Mouse (Mus musculus) limb, embryonic 14.5 days (tissue): ENCODE measurements at regions not wholly inside any gene's neighbourhood (a gene's known extent, or its start where the extent isn't known, plus 50 kb on each side); places are given as distances from the start of the nearest gene placed in this dataset.

Experiments
- ATAC-seq: fragments of 200-750 bp; cut with Nextera tagmentation; 2 replicates; pipeline ENCODE4 v1.8.0; 2017; ENCODE audit warnings: low read depth, moderate number of reproducible peaks, moderate TSS enrichment; ENCODE audit not compliant: low FRiP score
- DNase-seq: peaks from one replicate; pipeline ENCODE4 v3.0.0-alpha.2; 2015; ENCODE audit warnings: low spot score
- H3K27ac ChIP-seq: fragments of 300-500 bp; sonication (generic); replicated peaks from 2 replicates; pipeline ENCODE4 v1.5.1; 2014; ENCODE audit warnings: low read depth, mild to moderate bottlenecking, low read length, moderate library complexity, mixed read lengths
- H3K27me3 ChIP-seq: fragments of 300-500 bp; sonication (generic); 2 replicates; pipeline ENCODE4 v1.6.1; 2014; ENCODE audit warnings: low read length, mixed read lengths; ENCODE audit not compliant: control insufficient read depth, insufficient read depth
- H3K36me3 ChIP-seq: fragments of 300-500 bp; sonication (generic); 2 replicates; pipeline ENCODE4 v1.6.1; 2014; ENCODE audit warnings: mild to moderate bottlenecking, low read length, moderate library complexity, mixed read lengths; ENCODE audit not compliant: control insufficient read depth, insufficient read depth
- H3K4me1 ChIP-seq: fragments of 300-500 bp; sonication (generic); 2 replicates; pipeline ENCODE4 v1.6.1; 2014; ENCODE audit warnings: antibody characterized with exemption, low read length, mixed read lengths; ENCODE audit not compliant: control insufficient read depth, insufficient read depth
- H3K4me2 ChIP-seq: fragments of 300-500 bp; sonication (generic); replicated peaks from 2 replicates; pipeline ENCODE4 v1.6.1; 2014; ENCODE audit warnings: low read depth, mild to moderate bottlenecking, low read length, moderate library complexity; ENCODE audit not compliant: severe bottlenecking
- H3K4me3 ChIP-seq: fragments of 300-500 bp; sonication (generic); replicated peaks from 2 replicates; pipeline ENCODE4 v1.5.1; 2014; ENCODE audit warnings: low read length
- H3K9ac ChIP-seq: fragments of 300-500 bp; sonication (generic); 2 replicates; pipeline ENCODE4 v1.6.1; 2014; ENCODE audit warnings: mild to moderate bottlenecking, low read depth, low read length, moderate library complexity; ENCODE audit not compliant: severe bottlenecking
- H3K9me3 ChIP-seq: fragments of 300-500 bp; sonication (generic); 2 replicates; pipeline ENCODE4 v1.6.1; 2016; ENCODE audit warnings: low read length; ENCODE audit not compliant: control insufficient read depth
- POLR2A ChIP-seq: fragments of 200-500 bp; IDR thresholded peaks from 2 replicates; pipeline ENCODE4 v1.8.0; 2012; ENCODE audit warnings: inconsistent platforms, mild to moderate bottlenecking, moderate library complexity, borderline replicate concordance; ENCODE audit not compliant: insufficient read depth, insufficient read length; ENCODE audit errors: extremely low read depth
- WGBS: fragments of 180-500 bp; shearing (Covaris S2); extraction: QIAGEN DNeasy Blood & Tissue Kit; methylation state at CpG from one replicate; pipeline ENCODE4 v1.1.7; 2014; 5-methylcytosine and 5-hydroxymethylcytosine counted together

GRCm38 (mm10) chr13:32555064-32555463 lies 216.5 kb upstream of the Gmds start:
- no peak overlapping the region for H3K4me3 ChIP-seq

GRCm38 (mm10) chr13:32554601-32555000 lies 216.1 kb upstream of the Gmds start:
- no peaks in the 10 kb centered on the region for H3K9me3 ChIP-seq
- H3K36me3 ChIP-seq: no peaks in the 10 kb centered on the region
- 94% methylated on average over 3 of the region's 3 CpGs for WGBS
- no peak overlapping the region for H3K27ac ChIP-seq
- H3K27me3 ChIP-seq: no peaks in the 10 kb centered on the region
- no peak overlapping the region for H3K4me3 ChIP-seq
- no peak for TF ChIP-seq POLR2A
- DNase-seq (no peak), ATAC-seq (no peak)
- peaks cover 9% of the 10 kb centered on the region; the same call in 1 of the 2 replicates for H3K4me1 ChIP-seq
- H3K9ac ChIP-seq: no peak overlapping the region
- no peak overlapping the region for H3K4me2 ChIP-seq

More at GRCm38 (mm10) chr13:32555064-32555463, 216.5 kb upstream of the Gmds start:
- peaks cover 9% of the 10 kb centered on the region; the same call in 1 of the 2 replicates for H3K4me1 ChIP-seq
- no peaks in the 10 kb centered on the region for H3K27me3 ChIP-seq
- H3K9me3 ChIP-seq: no peaks in the 10 kb centered on the region
- DNase-seq: no peak
- TF ChIP-seq POLR2A: no peak
- 100% methylated on average over 1 of the region's 1 CpGs for WGBS
- no peak overlapping the region for H3K4me2 ChIP-seq
- H3K27ac ChIP-seq: no peak overlapping the region
- no peak overlapping the region for H3K9ac ChIP-seq
- H3K36me3 ChIP-seq: no peaks in the 10 kb centered on the region
- ATAC-seq: no peak

- no peaks in the 10 kb centered on the region for H3K9me3 ChIP-seq
- H3K4me3 ChIP-seq: no peak overlapping the region
- H3K27me3 ChIP-seq: no peaks in the 10 kb centered on the region
- WGBS: 46% methylated on average over 4 of the region's 4 CpGs
- ATAC-seq (no peak), DNase-seq (no peak)
- no peak overlapping the region for H3K9ac ChIP-seq
- no peak overlapping the region for H3K4me2 ChIP-seq
- H3K27ac ChIP-seq: no peak overlapping the region
- TF ChIP-seq POLR2A: no peak
- H3K36me3 ChIP-seq: no peaks in the 10 kb centered on the region
- H3K4me1 ChIP-seq: peaks cover 9% of the 10 kb centered on the region; the same call in 1 of the 2 replicates
Observed at GRCm38 (mm10) chr13:32553136-32553535, 214.6 kb upstream of the Gmds start.

GRCm38 (mm10) chr13:32550113-32550512 lies 211.6 kb upstream of the Gmds start:
- 67% methylated on average over 3 of the region's 3 CpGs for WGBS
- H3K9me3 ChIP-seq: no peaks in the 10 kb centered on the region
- H3K9ac ChIP-seq: no peak overlapping the region
- H3K4me3 ChIP-seq: no peak overlapping the region
- peaks cover 12% of the 10 kb centered on the region for H3K4me1 ChIP-seq
- TF ChIP-seq POLR2A: no peak
- no peak overlapping the region for H3K27ac ChIP-seq
- DNase-seq: peak; percentile 35
- H3K4me2 ChIP-seq: no peak overlapping the region
- H3K27me3 ChIP-seq: no peaks in the 10 kb centered on the region
- no peak for ATAC-seq
- H3K36me3 ChIP-seq: no peaks in the 10 kb centered on the region

GRCm38 (mm10) chr13:32547126-32547525 lies 208.6 kb upstream of the Gmds start:
- no peak overlapping the region for H3K27ac ChIP-seq
- no peaks in the 10 kb centered on the region for H3K9me3 ChIP-seq
- H3K9ac ChIP-seq: no peak overlapping the region
- H3K4me3 ChIP-seq: no peak overlapping the region
- DNase-seq: no peak
- WGBS: 83% methylated on average over 7 of the region's 7 CpGs
- peaks cover 5% of the 10 kb centered on the region; the same call in 1 of the 2 replicates for H3K4me1 ChIP-seq
- no peaks in the 10 kb centered on the region for H3K36me3 ChIP-seq
- TF ChIP-seq POLR2A: no peak
- H3K4me2 ChIP-seq: no peak overlapping the region
- no peak for ATAC-seq
- H3K27me3 ChIP-seq: no peaks in the 10 kb centered on the region
